Mouse (Mus musculus) gastrocnemius, adult 18-20 months (tissue): ENCODE data around the gene Npas3. TPM values are rescaled to one million over a fixed set of nuclear protein-coding genes. Genes with fewer than 3 reads are reported as not detected.

ENCODE experiments used
- DNase-seq: peaks from one replicate; pipeline ENCODE4 v3.0.0; 2021; ENCODE audit warnings: low spot score
- total RNA-seq, 2 experiments: library from RNA; stranded (reverse); gene quantifications; 2 replicates each; pipeline ENCODE4 v1.2.3; 2021

Npas3 gene
- total RNA-seq, 2 experiments from 2014 or later = 0.07 to 0.09 TPM

- no peak for DNase-seq
Measured at GRCm38 (mm10) chr12:53983946-53984345, 735.5 kb downstream of the Npas3 start.

GRCm38 (mm10) chr12:53985851-53986842 is 737.7 kb downstream of the Npas3 start:
- DNase-seq = no peak

GRCm38 (mm10) chr12:53992411-53992810 is 743.9 kb downstream of the Npas3 start:
- DNase-seq = no peak

GRCm38 (mm10) chr12:53995710-53996109 is 747.2 kb downstream of the Npas3 start:
- DNase-seq = no peak

GRCm38 (mm10) chr12:53997141-53997540 is 748.7 kb downstream of the Npas3 start:
- no peak for DNase-seq

- DNase-seq = no peak
Measured at GRCm38 (mm10) chr12:53999647-54000637, 751.5 kb downstream of the Npas3 start.

- DNase-seq = no peak
Measured at GRCm38 (mm10) chr12:54002496-54002895, 754.0 kb downstream of the Npas3 start.

- no peak for DNase-seq
Measured at GRCm38 (mm10) chr12:54004606-54005005, 756.1 kb downstream of the Npas3 start.

GRCm38 (mm10) chr12:54005546-54005945 is 757.1 kb downstream of the Npas3 start:
- DNase-seq = no peak

GRCm38 (mm10) chr12:54015304-54015703 is 766.8 kb downstream of the Npas3 start:
- DNase-seq = no peak

- DNase-seq = no peak
Measured at GRCm38 (mm10) chr12:54017949-54018348, 769.5 kb downstream of the Npas3 start.

- DNase-seq = no peak
Measured at GRCm38 (mm10) chr12:54019979-54020378, 771.5 kb downstream of the Npas3 start.

GRCm38 (mm10) chr12:54034666-54035346 is 786.3 kb downstream of the Npas3 start:
- DNase-seq = no peak

GRCm38 (mm10) chr12:54037602-54038001 is 789.1 kb downstream of the Npas3 start:
- DNase-seq = no peak

- DNase-seq = no peak
Measured at GRCm38 (mm10) chr12:54042996-54043544, 794.6 kb downstream of the Npas3 start.

GRCm38 (mm10) chr12:54044606-54045334 is 796.3 kb downstream of the Npas3 start:
- no peak for DNase-seq

GRCm38 (mm10) chr12:54045360-54045759 is 796.9 kb downstream of the Npas3 start:
- no peak for DNase-seq

GRCm38 (mm10) chr12:54046824-54047223 is 798.3 kb downstream of the Npas3 start:
- DNase-seq = no peak

GRCm38 (mm10) chr12:54048126-54048525 is 799.6 kb downstream of the Npas3 start:
- DNase-seq = no peak

- DNase-seq = no peak
Measured at GRCm38 (mm10) chr12:54049926-54050325, 801.4 kb downstream of the Npas3 start.
